Mouse (Mus musculus): ENCODE measurements around the gene Tnfrsf1a. TPM values are rescaled to one million over a fixed set of nuclear protein-coding genes. Genes with fewer than 3 reads are reported as not detected.

Gene Tnfrsf1a
- 99.5 TPM for polyA plus RNA-seq (2014; fragmentation: Illumina TruSeq; extraction: RNeasy Lipid Tissue Mini Kit (QIAGEN cat#74804); ENCODE audit: low read depth, low replicate concordance)

DNA sequence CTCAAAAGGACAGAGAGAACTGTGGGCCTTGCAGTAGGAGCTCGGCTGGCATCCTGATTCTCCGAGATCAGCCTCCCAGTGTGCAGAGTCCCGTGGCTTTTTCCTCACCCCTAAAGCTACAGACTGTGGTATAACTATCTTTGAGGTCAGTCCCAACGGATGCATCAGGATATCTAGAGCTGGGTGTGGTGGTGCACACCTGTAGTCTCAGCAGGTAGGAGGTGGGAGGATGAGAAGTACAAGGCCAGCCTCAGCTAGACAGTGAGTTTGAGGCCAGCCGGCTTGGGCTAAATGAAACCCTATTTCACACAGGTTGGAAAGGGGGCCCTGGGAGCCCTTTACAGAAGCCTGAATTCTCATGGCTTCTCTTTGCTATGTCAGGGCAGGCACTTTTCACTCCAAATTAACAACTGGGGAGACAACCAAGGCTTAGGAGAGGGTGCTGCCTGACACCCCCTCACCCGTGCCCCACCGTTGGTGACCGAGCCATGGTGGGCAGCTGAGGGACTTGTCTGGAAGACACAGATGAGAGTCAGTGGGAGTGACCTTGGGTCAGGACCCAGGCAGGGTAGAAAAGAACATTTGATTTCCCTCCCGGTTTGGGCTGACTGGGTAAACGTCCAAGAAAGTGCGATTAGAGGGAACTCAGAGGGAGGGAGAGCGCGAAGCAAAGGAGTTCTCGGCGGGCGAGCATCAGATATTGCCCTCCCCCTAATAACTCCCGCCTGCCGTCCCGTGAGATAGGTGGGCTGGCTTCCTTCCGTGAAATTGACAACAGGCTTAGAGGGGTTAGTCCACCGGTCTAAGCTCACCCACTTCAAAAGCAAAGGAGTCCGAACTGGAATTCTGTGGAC lies at the start of gene Tnfrsf1a:
TSS of gene Tnfrsf1a (plus strand) at position 642 of the 854 bp plus-strand sequence.

DNA sequence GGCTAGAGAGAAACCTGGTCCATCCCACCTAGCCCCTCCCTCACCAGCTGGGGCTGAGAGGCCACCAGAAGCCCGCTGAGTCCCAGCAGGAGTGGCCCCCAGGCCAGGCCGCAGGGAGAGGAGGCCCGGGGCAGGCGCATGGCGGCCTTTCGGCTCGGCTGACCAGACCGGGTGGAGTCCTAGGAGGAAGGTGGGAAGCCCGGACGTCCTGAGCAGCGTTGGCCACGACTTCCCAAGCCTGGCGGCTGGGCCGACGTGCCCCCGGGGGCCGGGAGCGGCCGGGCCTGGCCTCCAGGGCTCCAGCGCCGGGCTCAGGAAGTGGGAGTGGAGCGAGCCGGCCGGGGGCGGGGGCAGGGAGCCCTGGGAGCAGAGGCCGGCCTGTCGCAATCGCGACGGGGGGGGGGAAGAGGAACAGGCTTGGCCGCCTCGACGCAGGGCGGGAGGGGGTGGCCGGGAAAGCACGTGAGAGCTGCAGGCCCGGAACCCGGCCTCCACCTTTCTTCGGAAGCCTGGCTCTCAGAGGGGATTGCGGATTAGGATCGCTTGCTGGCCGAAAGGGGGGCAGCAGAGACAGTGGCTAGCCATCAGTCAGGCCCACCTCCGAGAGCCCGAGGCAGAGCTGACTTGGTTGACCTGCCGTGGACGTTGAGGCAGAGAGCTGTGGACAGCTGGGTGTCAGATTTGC lies 35.5 kb upstream of the Tnfrsf1a start, which contains the start of gene Ltbr:
TSS of gene Ltbr (minus strand) at position 340 of the 685 bp plus-strand sequence.

DNA sequence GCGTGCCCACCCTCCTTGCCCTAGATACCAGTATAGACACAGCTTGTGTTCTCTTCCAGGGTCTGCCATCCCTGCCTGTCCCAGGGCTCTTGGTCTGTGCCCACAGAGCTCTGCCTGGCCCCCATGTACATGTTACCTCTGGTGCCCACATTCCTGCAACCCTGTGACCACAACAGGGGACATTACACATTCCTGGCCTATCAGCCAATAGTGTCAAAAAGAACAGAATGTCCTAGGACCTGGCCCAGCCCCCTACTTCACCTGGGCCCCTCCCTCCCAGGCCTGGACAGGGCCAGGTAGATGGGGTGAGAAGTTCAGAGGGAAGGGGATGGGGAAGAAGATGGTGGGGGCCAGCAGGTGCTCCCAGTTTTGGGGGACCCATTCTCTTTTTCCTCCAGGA lies 28.8 kb upstream of the Tnfrsf1a start, which contains the start of gene Scnn1a:
TSS of gene Scnn1a (plus strand) at position 337 of the 400 bp plus-strand sequence.

DNA sequence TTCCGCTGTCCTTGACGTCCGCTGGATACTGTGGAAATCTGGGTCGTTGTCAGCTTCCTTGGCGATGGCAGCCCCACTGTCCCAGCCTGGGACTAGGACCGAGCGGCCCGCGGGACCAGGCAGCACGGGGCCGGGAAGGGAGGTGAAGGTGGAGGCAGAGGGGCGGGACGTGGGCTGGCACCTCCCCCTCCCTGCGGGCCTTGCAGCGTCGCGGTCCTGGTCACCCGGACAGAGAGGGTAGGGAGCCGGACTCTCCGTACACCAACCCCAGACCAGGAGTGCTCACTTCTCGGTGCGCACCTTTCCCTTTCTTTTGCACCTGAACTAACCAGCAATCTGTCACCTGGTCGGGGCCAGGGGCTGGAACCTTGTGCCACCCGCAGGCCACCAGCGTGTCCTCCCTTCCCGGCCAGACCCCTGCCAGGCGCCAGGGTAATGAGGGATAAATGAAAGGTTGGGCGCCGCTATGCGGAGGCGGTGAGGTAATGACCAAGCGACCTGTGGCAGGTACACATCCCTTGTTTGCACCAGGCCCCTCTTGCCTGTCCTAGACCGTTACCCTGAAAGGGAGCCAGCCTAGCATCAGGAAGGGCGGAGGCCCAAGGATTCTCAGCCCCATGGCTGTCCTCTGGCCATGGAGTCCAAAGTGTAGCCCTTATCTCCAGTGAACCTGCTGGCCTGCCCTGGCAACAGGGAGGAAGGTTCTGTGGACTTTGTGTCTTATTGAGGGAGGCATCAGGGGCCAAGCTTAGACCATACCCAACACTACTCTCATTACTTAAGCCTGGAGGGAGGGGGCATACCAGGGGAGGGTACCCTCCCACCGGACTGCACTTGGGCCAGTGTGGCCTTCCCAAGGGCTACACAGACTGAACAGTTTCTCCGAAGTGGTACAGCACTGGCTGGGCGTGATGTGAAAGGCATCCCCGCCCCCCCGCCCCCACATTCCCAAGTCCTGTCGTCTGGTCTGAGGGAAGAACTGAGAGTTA lies 31.5 kb downstream of the Tnfrsf1a start, which contains the start of gene Plekhg6:
TSS of gene Plekhg6 (minus strand) at position 422 of the 989 bp plus-strand sequence.

Other genes with a start within 250 kb of the Tnfrsf1a start
- 15.1 TPM for gene Nop2, start 217.5 kb upstream of the Tnfrsf1a start, polyA plus RNA-seq (2014; fragmentation: Illumina TruSeq; extraction: RNeasy Lipid Tissue Mini Kit (QIAGEN cat#74804); ENCODE audit: low read depth, low replicate concordance)
- gene Iffo1, start 204.1 kb upstream of the Tnfrsf1a start, polyA plus RNA-seq (2014; fragmentation: Illumina TruSeq; extraction: RNeasy Lipid Tissue Mini Kit (QIAGEN cat#74804); ENCODE audit: low read depth, low replicate concordance) = 12.2 TPM
- gene Gapdh, start 182.9 kb upstream of the Tnfrsf1a start, polyA plus RNA-seq (2014; fragmentation: Illumina TruSeq; extraction: RNeasy Lipid Tissue Mini Kit (QIAGEN cat#74804); ENCODE audit: low read depth, low replicate concordance) = 871 TPM
- 10.9 TPM for gene Ncapd2, start 157.7 kb upstream of the Tnfrsf1a start, polyA plus RNA-seq (2014; fragmentation: Illumina TruSeq; extraction: RNeasy Lipid Tissue Mini Kit (QIAGEN cat#74804); ENCODE audit: low read depth, low replicate concordance)
- 122 TPM for gene Mrpl51, start 157.6 kb upstream of the Tnfrsf1a start, polyA plus RNA-seq (2014; fragmentation: Illumina TruSeq; extraction: RNeasy Lipid Tissue Mini Kit (QIAGEN cat#74804); ENCODE audit: low read depth, low replicate concordance)
- 32.0 TPM for gene Vamp1, start 133.8 kb upstream of the Tnfrsf1a start, polyA plus RNA-seq (2014; fragmentation: Illumina TruSeq; extraction: RNeasy Lipid Tissue Mini Kit (QIAGEN cat#74804); ENCODE audit: low read depth, low replicate concordance)
- gene Tapbpl, start 117.5 kb upstream of the Tnfrsf1a start, polyA plus RNA-seq (2014; fragmentation: Illumina TruSeq; extraction: RNeasy Lipid Tissue Mini Kit (QIAGEN cat#74804); ENCODE audit: low read depth, low replicate concordance) = 22.8 TPM
- 1.2 TPM for gene Cd27, start 112.4 kb upstream of the Tnfrsf1a start, polyA plus RNA-seq (2014; fragmentation: Illumina TruSeq; extraction: RNeasy Lipid Tissue Mini Kit (QIAGEN cat#74804); ENCODE audit: low read depth, low replicate concordance)
- 21.6 TPM for gene Tuba3a, start 63.3 kb upstream of the Tnfrsf1a start, polyA plus RNA-seq (2014; fragmentation: Illumina TruSeq; extraction: RNeasy Lipid Tissue Mini Kit (QIAGEN cat#74804); ENCODE audit: low read depth, low replicate concordance)
- 65.7 TPM for gene Ltbr, start 35.5 kb upstream of the Tnfrsf1a start, polyA plus RNA-seq (2014; fragmentation: Illumina TruSeq; extraction: RNeasy Lipid Tissue Mini Kit (QIAGEN cat#74804); ENCODE audit: low read depth, low replicate concordance)
- 35.9 TPM for gene Scnn1a, start 28.7 kb upstream of the Tnfrsf1a start, polyA plus RNA-seq (2014; fragmentation: Illumina TruSeq; extraction: RNeasy Lipid Tissue Mini Kit (QIAGEN cat#74804); ENCODE audit: low read depth, low replicate concordance)
- 1.9 TPM for gene Plekhg6, start 31.4 kb downstream of the Tnfrsf1a start, polyA plus RNA-seq (2014; fragmentation: Illumina TruSeq; extraction: RNeasy Lipid Tissue Mini Kit (QIAGEN cat#74804); ENCODE audit: low read depth, low replicate concordance)
- gene Cd9, start 145.4 kb downstream of the Tnfrsf1a start, polyA plus RNA-seq (2014; fragmentation: Illumina TruSeq; extraction: RNeasy Lipid Tissue Mini Kit (QIAGEN cat#74804); ENCODE audit: low read depth, low replicate concordance) = 216 TPM
- 25.8 TPM for gene Vwf, start 197.4 kb downstream of the Tnfrsf1a start, polyA plus RNA-seq (2014; fragmentation: Illumina TruSeq; extraction: RNeasy Lipid Tissue Mini Kit (QIAGEN cat#74804); ENCODE audit: low read depth, low replicate concordance)

Data from adipose tissue, adult 10 weeks (tissue).